Mouse (Mus musculus) neural tube, embryonic 15.5 days (tissue): Measurements from ENCODE around the gene Pced1b. TPM values are rescaled to one million over a fixed set of nuclear protein-coding genes. Genes with fewer than 3 reads are reported as not detected.

ENCODE experiments used
- polyA plus RNA-seq: library from polyadenylated mRNA; unstranded; fragments of >200 nt; fragmentation: Nextera tagmentation; extraction: Ambion mirVana; gene quantifications from 2 replicates; pipeline ENCODE4 v1.2.1, GENCODE M21; 2015

Pced1b gene
- polyA plus RNA-seq, 1 experiment from 2014 or later = 4.0 TPM

Other genes starting within 250 kb of the Pced1b start
- 5.0 and 11.7 TPM in 2 replicates for gene Slc38a4, start 191.2 kb upstream of the Pced1b start, polyA plus RNA-seq
- 6.5 and 7.6 TPM in 2 replicates for gene Amigo2, start 180 bp downstream of the Pced1b start, polyA plus RNA-seq